Mouse (Mus musculus): ENCODE data around the gene Olfr907.

Olfr907 gene

GRCm38 (mm10) chr9:38495501-38495900 lies at the start of gene Olfr907:
TSS of gene Olfr907 (plus strand) at chr9:38495801.
- DNase-seq, result no peak

GRCm38 (mm10) chr9:38447352-38447751 lies 48.2 kb upstream of the Olfr907 start, which contains the start of gene Olfr902:
TSS of gene Olfr902 (plus strand) at chr9:38447652.
- no peak for DNase-seq

GRCm38 (mm10) chr9:38462844-38463243 lies 32.8 kb upstream of the Olfr907 start, which contains the start of gene Olfr904:
TSS of gene Olfr904 (plus strand) at chr9:38463144.
- no peak for DNase-seq

GRCm38 (mm10) chr9:38470807-38471206 lies 24.8 kb upstream of the Olfr907 start, which contains the start of gene Olfr905:
TSS of gene Olfr905 (plus strand) at chr9:38471107.
- DNase-seq, result no peak

GRCm38 (mm10) chr9:38486785-38487184 lies 8.8 kb upstream of the Olfr907 start, which contains the start of gene Olfr906:
TSS of gene Olfr906 (plus strand) at chr9:38487085.
- no peak for DNase-seq

GRCm38 (mm10) chr9:38512353-38512752 lies 16.8 kb downstream of the Olfr907 start:
- no peak for DNase-seq

GRCm38 (mm10) chr9:38521280-38521679 lies 25.7 kb downstream of the Olfr907 start, which contains the start of gene Olfr911-ps1:
TSS of gene Olfr911-ps1 (plus strand) at chr9:38521580.
- no peak for DNase-seq

GRCm38 (mm10) chr9:38537549-38537948 lies 41.9 kb downstream of the Olfr907 start, which contains the start of gene Olfr910:
TSS of gene Olfr910 (plus strand) at chr9:38537849.
- DNase-seq, result no peak

Data from cerebellum, postnatal 14 days (tissue).